Mouse (Mus musculus): ENCODE results near the gene Itga10. TPM values are rescaled to one million over a fixed set of nuclear protein-coding genes. Genes with fewer than 3 reads are reported as not detected.

The Itga10 gene
- polyA plus RNA-seq, 1 experiment from 2014 or later = 0.83 TPM

- Histone ChIP-seq H3K27ac (no peak overlapping the region), H3K9me3 (replicated peaks) (no peaks in the 10 kb centered on the region), H3K36me3 (no peaks in the 10 kb centered on the region), H3K27me3 (peaks cover 33% of the 10 kb centered on the region), H3K9ac (no peak overlapping the region), H3K4me1 (peaks cover 13% of the 10 kb centered on the region), H3K4me3 (replicated peaks) (no peak overlapping the region), H3K4me2 (no peak overlapping the region)
- 83% methylated on average over 11 of the region's 11 CpGs for WGBS
- ATAC-seq (replicated peaks; ENCODE audit: low FRiP score) = no peak
Observed at GRCm38 (mm10) chr3:96688854-96689253, 43.5 kb downstream of the Itga10 start.

- Histone ChIP-seq H3K9me3 (replicated peaks) (no peaks in the 10 kb centered on the region), H3K4me1 (peaks cover 9% of the 10 kb centered on the region; the same call in 1 of the 2 replicates), H3K27me3 (peaks cover 22% of the 10 kb centered on the region; the same call in 1 of the 2 replicates), H3K36me3 (no peaks in the 10 kb centered on the region), H3K9ac (no peak overlapping the region), H3K4me2 (no peak overlapping the region), H3K4me3 (replicated peaks) (no peak overlapping the region), H3K27ac (no peak overlapping the region)
- ATAC-seq (replicated peaks; ENCODE audit: low FRiP score) = no peak
- WGBS = 56% methylated on average over 3 of the region's 3 CpGs
Observed at GRCm38 (mm10) chr3:96690298-96690697, 44.9 kb downstream of the Itga10 start.

DNA sequence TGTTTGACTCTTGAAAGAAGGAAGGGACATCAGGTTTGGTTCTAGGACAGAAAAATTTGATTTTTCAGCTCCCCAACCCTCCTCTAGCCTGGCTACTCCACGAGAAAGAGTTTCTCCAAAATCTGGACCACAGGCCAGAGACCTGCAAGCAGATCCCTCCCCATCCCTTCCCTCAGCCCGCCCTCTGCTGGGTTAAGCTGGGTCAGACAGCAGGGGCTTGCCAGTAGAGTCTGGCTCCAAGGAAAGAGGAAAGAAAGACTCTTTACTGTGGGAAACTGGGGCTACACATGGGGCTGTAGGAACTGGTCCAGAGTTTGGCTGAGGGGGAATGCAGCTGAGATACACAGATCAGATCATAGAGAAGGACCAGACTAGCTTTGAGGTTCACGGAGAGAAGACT is 47.1 kb downstream of the Itga10 start:
- no peak for ATAC-seq (replicated peaks; ENCODE audit: low FRiP score)
- Histone ChIP-seq H3K4me2 (no peak overlapping the region), H3K9me3 (replicated peaks) (no peaks in the 10 kb centered on the region), H3K4me3 (replicated peaks) (no peak overlapping the region), H3K4me1 (peaks cover 19% of the 10 kb centered on the region), H3K27me3 (0 out of 2 replicates have a peak, but pooled peaks cover 15% of the 10 kb centered on the region), H3K36me3 (no peaks in the 10 kb centered on the region), H3K9ac (no peak overlapping the region), H3K27ac (0 out of 2 replicates have a peak overlapping the region, but pooled peaks have one; percentile 2)
- WGBS = 26% methylated on average over 3 of the region's 3 CpGs

DNA sequence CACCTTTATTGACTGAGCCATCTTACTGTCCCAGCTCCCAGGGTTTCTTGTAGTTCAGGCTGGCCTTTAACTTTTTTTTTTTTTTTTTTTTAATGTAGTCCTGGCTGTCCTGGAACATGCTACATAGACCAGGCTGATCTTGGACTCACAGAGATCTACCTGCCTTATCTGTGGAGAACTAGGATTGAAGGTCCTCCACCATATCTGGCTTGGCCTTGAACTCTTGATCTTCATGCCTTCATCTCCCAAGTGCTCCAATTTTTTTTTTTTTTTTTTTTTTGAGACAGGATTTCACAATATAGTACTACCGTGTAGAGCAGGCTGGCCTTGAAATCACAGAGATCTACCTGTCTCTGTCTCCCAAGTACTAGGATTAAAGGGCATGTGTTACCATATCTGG is 48.2 kb downstream of the Itga10 start:
- no peak for ATAC-seq (replicated peaks; ENCODE audit: low FRiP score)
- Histone ChIP-seq H3K27me3 (0 out of 2 replicates have a peak, but pooled peaks cover 15% of the 10 kb centered on the region), H3K4me2 (no peak overlapping the region), H3K27ac (no peak overlapping the region), H3K4me3 (replicated peaks) (no peak overlapping the region), H3K9ac (no peak overlapping the region), H3K36me3 (no peaks in the 10 kb centered on the region), H3K9me3 (replicated peaks) (no peaks in the 10 kb centered on the region), H3K4me1 (peaks cover 28% of the 10 kb centered on the region)
- 91% methylated on average over 1 of the region's 1 CpGs for WGBS

DNA sequence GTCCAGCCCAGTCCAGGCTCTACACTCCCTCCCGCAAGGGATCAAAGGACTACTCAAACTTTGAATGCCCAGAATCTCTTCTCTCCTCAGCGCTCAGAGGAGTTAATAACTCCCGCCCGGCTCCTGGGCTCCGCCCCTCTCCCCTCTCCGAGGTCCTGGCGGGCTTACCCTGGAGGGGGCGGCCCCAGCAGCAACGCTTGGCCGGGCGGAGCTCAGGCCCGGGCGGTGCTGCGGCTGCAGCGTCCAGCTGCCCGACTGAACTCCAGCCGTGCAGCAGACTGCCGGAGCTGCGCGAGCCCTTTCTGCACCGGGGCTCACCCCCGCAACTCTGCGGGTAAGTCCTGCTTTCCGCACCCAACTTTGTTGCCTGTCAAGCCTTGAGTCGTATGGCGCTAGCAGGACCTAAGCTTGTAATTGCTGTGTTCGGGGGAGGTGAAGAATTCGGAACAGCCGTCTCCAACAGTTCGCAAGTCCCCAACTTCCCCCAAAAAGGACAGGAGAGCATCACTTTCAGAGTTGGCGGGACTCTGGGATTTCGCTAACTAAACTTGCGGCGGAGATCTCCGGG is 50.9 kb downstream of the Itga10 start, which contains the start of gene Pias3:
Gene Pias3, plus strand, starts transcription at position 187 of the 568 bp plus-strand sequence.
- H3K27ac ChIP-seq = peak within 1 kb of the TSS; percentile 96

DNA sequence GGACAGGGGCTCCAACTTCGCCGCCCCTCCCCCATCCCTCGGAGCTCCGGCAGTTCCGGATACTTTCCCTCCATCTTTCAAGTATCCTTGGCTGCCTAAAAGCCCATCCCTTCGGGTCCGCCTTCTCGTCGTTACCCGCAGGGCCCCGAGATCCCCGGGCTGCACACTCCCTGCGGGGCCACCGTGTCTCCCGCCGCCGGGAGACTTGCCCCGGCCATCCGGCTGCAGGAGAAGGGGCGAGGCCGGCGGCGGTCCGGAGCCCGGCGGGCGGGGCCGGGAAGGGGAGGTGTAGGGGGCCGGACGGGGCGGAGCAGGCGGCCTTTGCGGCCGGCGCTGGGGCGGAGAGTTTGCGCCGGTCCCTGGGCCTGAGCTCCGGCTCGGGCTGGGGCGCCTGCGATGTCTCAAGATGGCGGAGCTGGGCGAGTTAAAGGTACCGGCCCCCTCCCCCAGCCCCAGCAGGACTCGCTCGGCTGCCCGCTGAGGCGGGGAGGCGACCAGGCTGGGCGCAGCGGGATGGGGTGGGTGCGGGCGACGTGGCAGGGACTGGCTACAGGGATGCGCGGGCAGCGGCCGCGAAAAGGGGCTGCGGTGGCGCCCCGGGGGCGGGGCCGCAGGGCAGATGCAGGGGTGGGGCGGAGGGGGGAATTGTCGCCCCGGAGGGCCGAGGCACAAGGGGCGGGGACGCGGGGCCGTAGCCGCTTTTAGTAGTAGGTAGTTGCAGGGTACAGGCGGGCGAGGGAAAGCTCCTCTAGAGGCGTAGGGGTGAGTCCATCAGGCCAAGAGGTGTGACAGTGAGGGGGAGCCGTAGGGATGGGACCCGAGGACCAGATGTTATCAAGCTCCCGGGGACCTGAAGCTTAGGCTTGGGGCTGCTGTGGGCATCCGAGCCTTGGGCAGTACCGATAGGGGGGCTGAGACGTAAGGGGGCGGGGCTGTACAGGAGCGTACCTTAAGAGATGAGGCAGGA is 51.7 kb downstream of the Itga10 start:
- no peaks in the 10 kb centered on the region for H3K9me3 ChIP-seq (replicated peaks)
- H3K4me1 ChIP-seq = peaks cover 41% of the 10 kb centered on the region
- peak overlapping the region; percentile 96 for H3K27ac ChIP-seq
- no peaks in the 10 kb centered on the region for H3K27me3 ChIP-seq
- H3K4me2 ChIP-seq = peak overlapping the region; percentile 82
- H3K4me3 ChIP-seq (replicated peaks) = peak overlapping the region; percentile 80
- peak overlapping the region; percentile 80 for H3K9ac ChIP-seq
- ATAC-seq (replicated peaks; ENCODE audit: low FRiP score) = peak; percentile 94
- peaks cover 25% of the 10 kb centered on the region for H3K36me3 ChIP-seq
- WGBS = under 1% methylated on average over 80 of the region's 85 CpGs

More for the DNA sequence above, 50.9 kb downstream of the Itga10 start, which contains the start of gene Pias3:
- H3K27me3 ChIP-seq = no peaks in the 10 kb centered on the region
- 0% methylated on average over 35 of the region's 35 CpGs for WGBS
- peaks cover 18% of the 10 kb centered on the region for H3K36me3 ChIP-seq
- peaks cover 41% of the 10 kb centered on the region for H3K4me1 ChIP-seq
- peak within 1 kb of the TSS; percentile 80 for H3K9ac ChIP-seq
- ATAC-seq (replicated peaks; ENCODE audit: low FRiP score) = peak; percentile 90
- no peaks in the 10 kb centered on the region for H3K9me3 ChIP-seq (replicated peaks)
- H3K4me2 ChIP-seq = peak within 1 kb of the TSS; percentile 82
- peak within 1 kb of the TSS; percentile 80 for H3K4me3 ChIP-seq (replicated peaks)

DNA sequence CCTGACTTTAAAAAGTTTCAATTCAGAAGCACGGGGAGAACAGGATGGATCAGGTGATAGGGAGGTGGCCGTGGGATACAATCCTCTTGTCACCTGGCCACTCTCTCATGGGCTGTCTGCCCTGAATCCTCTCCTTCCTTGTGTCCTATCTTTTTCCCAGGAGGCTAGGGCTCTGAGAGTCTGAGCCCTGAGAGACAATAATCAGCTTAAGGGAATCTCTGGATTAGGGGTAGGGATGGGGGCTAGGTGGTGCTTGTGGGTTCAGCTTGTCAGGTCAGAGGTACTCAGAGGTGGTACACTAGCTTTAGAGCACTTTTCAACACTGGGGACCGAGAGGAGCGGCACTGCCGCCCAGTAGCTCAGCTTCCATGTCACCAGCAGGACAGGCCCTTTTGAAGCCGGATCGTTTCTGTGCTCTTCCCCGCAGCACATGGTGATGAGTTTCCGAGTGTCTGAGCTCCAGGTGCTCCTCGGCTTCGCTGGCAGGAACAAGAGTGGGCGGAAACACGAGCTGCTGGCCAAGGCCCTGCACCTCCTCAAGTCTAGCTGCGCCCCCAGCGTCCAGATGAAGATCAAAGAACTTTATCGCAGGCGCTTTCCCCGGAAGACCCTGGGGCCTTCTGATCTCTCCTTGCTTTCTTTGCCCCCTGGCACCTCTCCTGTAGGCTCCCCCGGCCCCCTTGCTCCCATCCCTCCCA is 53.8 kb downstream of the Itga10 start:
- Histone ChIP-seq H3K9me3 (replicated peaks) (no peaks in the 10 kb centered on the region), H3K9ac (0 out of 2 replicates have a peak overlapping the region, but pooled peaks have one; percentile 14), H3K4me2 (0 out of 2 replicates have a peak overlapping the region, but pooled peaks have one; percentile 16), H3K36me3 (peaks cover 45% of the 10 kb centered on the region), H3K4me1 (peaks cover 38% of the 10 kb centered on the region), H3K27ac (no peak overlapping the region), H3K4me3 (replicated peaks) (no peak overlapping the region), H3K27me3 (no peaks in the 10 kb centered on the region)
- 23% methylated on average over 19 of the region's 19 CpGs for WGBS
- ATAC-seq (replicated peaks; ENCODE audit: low FRiP score) = no peak

GRCm38 (mm10) chr3:96700376-96700775 is 55.0 kb downstream of the Itga10 start:
- no peak for ATAC-seq (replicated peaks; ENCODE audit: low FRiP score)
- peaks cover 57% of the 10 kb centered on the region for H3K36me3 ChIP-seq
- no peaks in the 10 kb centered on the region for H3K9me3 ChIP-seq (replicated peaks)
- no peak overlapping the region for H3K4me3 ChIP-seq (replicated peaks)
- H3K4me1 ChIP-seq = peaks cover 32% of the 10 kb centered on the region
- 64% methylated on average over 7 of the region's 7 CpGs for WGBS
- no peak overlapping the region for H3K9ac ChIP-seq
- no peaks in the 10 kb centered on the region for H3K27me3 ChIP-seq
- H3K4me2 ChIP-seq = no peak overlapping the region
- no peak overlapping the region for H3K27ac ChIP-seq

- H3K27me3 ChIP-seq = no peaks in the 10 kb centered on the region
- peaks cover 25% of the 10 kb centered on the region for H3K4me1 ChIP-seq
- no peaks in the 10 kb centered on the region for H3K9me3 ChIP-seq (replicated peaks)
- no peak overlapping the region for H3K27ac ChIP-seq
- no peak for ATAC-seq (replicated peaks; ENCODE audit: low FRiP score)
- H3K9ac ChIP-seq = no peak overlapping the region
- no peak overlapping the region for H3K4me2 ChIP-seq
- WGBS = 78% methylated on average over 4 of the region's 4 CpGs
- no peak overlapping the region for H3K4me3 ChIP-seq (replicated peaks)
- H3K36me3 ChIP-seq = peaks cover 63% of the 10 kb centered on the region
Observed at GRCm38 (mm10) chr3:96701003-96701402, 55.6 kb downstream of the Itga10 start.

DNA sequence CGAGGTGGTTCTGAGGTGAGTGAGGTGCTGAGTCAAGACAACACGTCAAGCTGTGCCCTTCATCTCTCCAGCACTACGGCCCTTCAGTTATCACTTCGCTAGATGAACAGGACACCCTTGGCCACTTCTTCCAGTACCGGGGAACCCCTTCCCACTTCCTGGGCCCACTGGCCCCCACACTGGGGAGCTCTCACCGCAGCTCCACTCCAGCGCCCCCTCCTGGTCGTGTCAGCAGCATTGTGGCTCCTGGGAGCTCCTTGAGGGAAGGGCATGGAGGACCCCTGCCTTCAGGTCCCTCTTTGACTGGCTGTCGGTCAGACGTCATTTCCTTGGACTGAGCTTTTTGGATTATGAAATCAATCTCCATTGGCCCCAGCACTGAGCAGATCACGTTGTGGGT is 59.4 kb downstream of the Itga10 start:
- Histone ChIP-seq H3K4me2 (no peak overlapping the region), H3K27ac (no peak overlapping the region), H3K36me3 (peaks cover 66% of the 10 kb centered on the region), H3K27me3 (0 out of 2 replicates have a peak, but pooled peaks cover 6% of the 10 kb centered on the region), H3K4me1 (peaks cover 9% of the 10 kb centered on the region), H3K9me3 (replicated peaks) (no peaks in the 10 kb centered on the region), H3K9ac (no peak overlapping the region), H3K4me3 (replicated peaks) (no peak overlapping the region)
- no peak for ATAC-seq (replicated peaks; ENCODE audit: low FRiP score)
- 71% methylated on average over 11 of the region's 11 CpGs for WGBS

GRCm38 (mm10) chr3:96706217-96706616 is 60.8 kb downstream of the Itga10 start:
- ATAC-seq (replicated peaks; ENCODE audit: low FRiP score) = no peak
- no peak overlapping the region for H3K4me3 ChIP-seq (replicated peaks)
- peaks cover 66% of the 10 kb centered on the region for H3K36me3 ChIP-seq
- H3K4me1 ChIP-seq = peaks cover 8% of the 10 kb centered on the region
- H3K27me3 ChIP-seq = 0 out of 2 replicates have a peak, but pooled peaks cover 6% of the 10 kb centered on the region
- H3K27ac ChIP-seq = no peak overlapping the region
- H3K9ac ChIP-seq = no peak overlapping the region
- no peak overlapping the region for H3K4me2 ChIP-seq
- WGBS = 88% methylated on average over 11 of the region's 11 CpGs
- no peaks in the 10 kb centered on the region for H3K9me3 ChIP-seq (replicated peaks)
